Mouse (Mus musculus): ENCODE measurements around the gene Gdf10.

DNA sequence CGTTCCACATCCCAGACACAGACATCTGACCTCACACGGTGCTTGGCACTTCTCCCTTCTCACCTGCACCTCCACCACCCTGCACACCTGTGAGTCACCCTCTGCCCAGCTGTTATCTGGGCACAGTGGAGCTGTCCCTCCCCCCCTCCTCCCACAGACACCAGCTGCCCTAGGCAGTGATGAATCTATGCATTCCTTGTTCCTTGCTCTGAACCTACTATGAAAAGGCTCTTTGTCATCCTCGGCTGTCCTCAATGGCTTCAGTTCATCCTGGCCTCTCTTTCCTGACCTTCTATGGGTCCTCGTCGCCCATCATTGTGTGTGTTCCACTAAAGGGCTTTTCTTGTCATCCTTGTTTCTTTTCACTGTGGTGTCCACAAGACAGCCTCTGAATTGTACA lies 51.4 kb downstream of the Gdf10 start:
- no peak for TF ChIP-seq POLR2A (IDR thresholded peaks at IDR 0.05; ENCODE audit: insufficient read depth, low read depth, low read length)
- TF ChIP-seq CTCF (IDR thresholded peaks at IDR 0.05; ENCODE audit: insufficient read depth, low read depth, low read length), result no peak
